Mouse (Mus musculus) ES-Bruce4 (cell line): ENCODE results near the gene Pla2g5. TPM values are rescaled to one million over a fixed set of nuclear protein-coding genes. Genes with fewer than 3 reads are reported as not detected.

Experiments
- H3K27ac ChIP-seq: 2 replicates; pipeline ENCODE4 v1.5.1; 2012; ENCODE audit warnings: low read length, inconsistent platforms; ENCODE audit not compliant: insufficient read depth
- H3K27me3 ChIP-seq: 2 replicates; pipeline ENCODE4 v1.6.1; 2012; ENCODE audit warnings: mild to moderate bottlenecking, low read length, inconsistent platforms; ENCODE audit not compliant: control insufficient read depth, poor library complexity, insufficient read depth, severe bottlenecking
- H3K36me3 ChIP-seq: 2 replicates; pipeline ENCODE4 v1.6.1; 2012; ENCODE audit warnings: inconsistent platforms, mild to moderate bottlenecking, low read length, moderate library complexity; ENCODE audit not compliant: control insufficient read depth, poor library complexity, insufficient read depth, severe bottlenecking
- H3K4me1 ChIP-seq: one replicate; pipeline ENCODE4 v1.8.1; 2011; ENCODE audit warnings: low read length; ENCODE audit not compliant: control insufficient read depth, insufficient read depth
- H3K4me3 ChIP-seq: 2 replicates; pipeline ENCODE4 v1.5.1; 2011; ENCODE audit warnings: low read depth, mild to moderate bottlenecking, low read length
- H3K9ac ChIP-seq: 2 replicates; pipeline ENCODE4 v1.6.1; 2012; ENCODE audit warnings: low read depth, mild to moderate bottlenecking, inconsistent platforms; ENCODE audit not compliant: poor library complexity, severe bottlenecking
- H3K9me3 ChIP-seq: replicated peaks from 2 replicates; pipeline ENCODE4 v1.6.1; 2012; ENCODE audit warnings: mild to moderate bottlenecking, low read length, inconsistent platforms; ENCODE audit not compliant: control insufficient read depth, poor library complexity, insufficient read depth, severe bottlenecking
- CTCF ChIP-seq: IDR thresholded peaks from one replicate; pipeline ENCODE4 v1.8.1; 2011; ENCODE audit warnings: low read depth, low read length
- EP300 ChIP-seq: IDR thresholded peaks from 2 replicates; pipeline ENCODE4 v1.6.1; 2011; ENCODE audit warnings: low read depth, low read length; ENCODE audit not compliant: insufficient read depth
- POLR2A ChIP-seq: IDR thresholded peaks from one replicate; pipeline ENCODE4 v1.8.1; 2011; ENCODE audit warnings: low read length; ENCODE audit not compliant: insufficient read depth
- polyA plus RNA-seq: library from polyadenylated mRNA; stranded (reverse); fragments of >200 nt; gene quantifications from 2 replicates; pipeline ENCODE4 v1.2.4, GENCODE M21; 2011; ENCODE audit warnings: low read depth; ENCODE audit not compliant: missing spikeins, insufficient read depth, insufficient read length

Gene Pla2g5
- polyA plus RNA-seq, 1 experiment: 12.3 TPM

DNA sequence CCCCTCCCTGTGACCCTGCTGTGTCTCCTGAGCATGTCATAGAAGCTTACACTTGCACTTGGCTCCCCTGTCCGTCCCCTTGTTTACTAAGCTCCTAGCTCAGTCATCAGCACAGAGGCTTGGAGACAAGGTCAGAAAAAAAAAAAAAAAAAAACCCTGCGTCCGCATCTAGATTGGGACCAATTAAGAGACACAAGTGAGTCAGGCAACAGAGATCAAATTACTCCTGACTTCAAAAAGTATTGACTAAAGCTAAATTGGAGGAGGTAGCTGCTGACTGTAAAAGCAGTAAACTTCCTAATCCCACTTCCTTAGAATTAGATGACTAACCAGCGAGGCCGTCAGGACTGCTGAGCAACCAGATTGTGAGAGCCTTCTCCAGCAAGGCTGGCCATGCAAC is 1.8 kb upstream of the Pla2g5 start:
- Histone ChIP-seq H3K4me3 (no peak overlapping the region), H3K4me1 (no peaks in the 10 kb centered on the region), H3K27me3 (no peaks in the 10 kb centered on the region), H3K36me3 (no peaks in the 10 kb centered on the region), H3K27ac (no peak overlapping the region), H3K9ac (no peak overlapping the region), H3K9me3 (no peaks in the 10 kb centered on the region)
- TF ChIP-seq POLR2A (no peak), CTCF (no peak), EP300 (no peak)

DNA sequence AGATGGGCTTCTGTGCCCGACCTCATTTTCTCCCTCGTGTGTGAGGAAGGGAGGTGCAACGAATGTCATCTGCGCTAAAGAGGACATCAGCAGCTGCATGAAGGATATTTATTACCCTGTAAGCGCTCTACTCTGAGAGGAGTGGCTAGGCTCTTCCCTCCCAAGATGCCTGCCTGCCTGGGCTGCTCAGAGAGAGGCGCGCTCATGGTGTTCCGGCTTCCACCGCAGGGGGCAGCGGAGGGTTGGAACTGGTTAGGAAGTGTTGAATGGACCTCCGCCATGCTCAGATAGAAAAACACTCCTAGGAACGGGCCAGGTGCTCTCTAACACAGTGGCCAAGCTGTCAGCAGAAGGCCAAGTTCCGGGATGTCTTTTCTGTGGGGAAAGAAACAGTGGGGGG is 3.6 kb downstream of the Pla2g5 start:
- no peaks in the 10 kb centered on the region for H3K36me3 ChIP-seq
- H3K9me3 ChIP-seq: no peaks in the 10 kb centered on the region
- H3K27ac ChIP-seq: no peak overlapping the region
- H3K27me3 ChIP-seq: no peaks in the 10 kb centered on the region
- H3K9ac ChIP-seq: 0 out of 2 replicates have a peak overlapping the region, but pooled peaks have one; percentile 5
- H3K4me3 ChIP-seq: peak overlapping the region; percentile 75
- no peak for TF ChIP-seq POLR2A
- 0 out of 2 replicates have a peak, but pooled peaks have one; percentile 13 for TF ChIP-seq EP300
- peak; percentile 59 for TF ChIP-seq CTCF
- H3K4me1 ChIP-seq: no peaks in the 10 kb centered on the region

DNA sequence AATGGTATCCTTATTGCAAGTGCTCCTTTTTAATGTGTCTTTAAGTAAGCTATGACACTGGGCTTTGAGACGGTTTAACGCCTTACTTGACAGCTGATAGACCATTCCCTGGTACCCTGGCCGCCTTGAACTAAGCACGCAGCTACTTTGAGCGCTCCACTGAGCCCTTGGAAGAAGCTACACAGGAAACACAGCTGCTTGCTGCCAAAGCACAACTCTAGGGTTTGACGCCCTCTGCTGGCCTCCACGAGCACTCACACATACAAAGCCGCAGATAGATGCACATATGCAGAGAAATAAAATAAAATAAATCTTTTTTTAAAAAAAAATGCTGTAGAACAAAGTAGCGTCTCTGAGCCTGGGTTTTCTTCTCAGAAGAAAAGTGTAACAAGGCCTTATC is 4.0 kb downstream of the Pla2g5 start:
- H3K9me3 ChIP-seq: no peaks in the 10 kb centered on the region
- H3K27ac ChIP-seq: no peak overlapping the region
- no peaks in the 10 kb centered on the region for H3K36me3 ChIP-seq
- H3K4me1 ChIP-seq: no peaks in the 10 kb centered on the region
- H3K4me3 ChIP-seq: peak overlapping the region; percentile 75
- H3K27me3 ChIP-seq: no peaks in the 10 kb centered on the region
- no peak overlapping the region for H3K9ac ChIP-seq
- TF ChIP-seq CTCF: peak; percentile 76
- TF ChIP-seq POLR2A: no peak
- TF ChIP-seq EP300: no peak

GRCm38 (mm10) chr4:138858446-138858845 is 4.8 kb downstream of the Pla2g5 start:
- no peaks in the 10 kb centered on the region for H3K9me3 ChIP-seq
- TF ChIP-seq CTCF: no peak
- TF ChIP-seq POLR2A: no peak
- no peak for TF ChIP-seq EP300

DNA sequence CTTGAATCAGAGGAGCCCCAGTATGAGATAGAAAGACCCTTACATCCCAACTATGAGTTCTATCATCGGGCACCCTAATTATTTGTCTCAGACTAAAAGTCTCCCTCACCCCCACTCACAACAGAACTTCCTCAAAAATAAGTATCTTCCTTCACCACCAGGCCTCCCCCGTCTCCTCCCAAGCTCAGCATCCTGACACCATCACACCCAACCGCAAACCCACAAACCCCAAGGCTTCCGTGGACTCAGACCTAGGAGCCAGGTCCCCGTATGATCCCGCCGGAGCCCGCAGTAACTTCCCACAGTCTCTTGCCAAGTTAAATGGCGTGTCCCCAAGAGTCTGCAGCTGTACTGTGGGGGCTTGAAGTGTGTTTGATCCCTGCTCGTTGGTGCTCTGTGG is 5.7 kb downstream of the Pla2g5 start:
- H3K27ac ChIP-seq: no peak overlapping the region
- no peak overlapping the region for H3K4me3 ChIP-seq
- no peaks in the 10 kb centered on the region for H3K9me3 ChIP-seq
- TF ChIP-seq EP300 (no peak), CTCF (no peak), POLR2A (no peak)
- H3K27me3 ChIP-seq: no peaks in the 10 kb centered on the region
- H3K4me1 ChIP-seq: no peaks in the 10 kb centered on the region
- H3K36me3 ChIP-seq: no peaks in the 10 kb centered on the region
- no peak overlapping the region for H3K9ac ChIP-seq

More at GRCm38 (mm10) chr4:138858446-138858845, 4.8 kb downstream of the Pla2g5 start:
- no peaks in the 10 kb centered on the region for H3K4me1 ChIP-seq
- no peaks in the 10 kb centered on the region for H3K27me3 ChIP-seq
- no peak overlapping the region for H3K27ac ChIP-seq
- no peak overlapping the region for H3K4me3 ChIP-seq
- H3K9ac ChIP-seq: no peak overlapping the region
- no peaks in the 10 kb centered on the region for H3K36me3 ChIP-seq

DNA sequence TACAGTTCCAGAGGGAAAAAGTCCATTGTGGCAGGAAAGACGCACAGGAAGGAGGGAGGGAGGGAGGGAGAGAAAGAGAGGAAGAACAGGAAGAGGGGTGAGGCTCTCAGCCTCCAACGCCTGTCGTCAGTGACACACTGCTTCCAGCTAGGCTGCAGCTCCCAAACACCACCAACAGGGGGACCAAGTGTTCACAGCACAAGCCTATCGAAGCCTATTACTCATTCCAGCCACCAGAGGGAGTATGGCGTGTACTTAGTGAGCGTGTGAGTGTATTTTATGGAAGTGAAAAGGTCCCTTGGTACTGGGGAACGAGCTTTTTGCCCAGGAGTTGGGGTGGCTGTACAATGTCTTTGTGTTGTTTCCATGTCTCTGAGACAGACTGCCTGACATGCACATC is 6.8 kb downstream of the Pla2g5 start:
- Histone ChIP-seq H3K4me3 (no peak overlapping the region), H3K4me1 (no peaks in the 10 kb centered on the region), H3K9ac (no peak overlapping the region), H3K9me3 (no peaks in the 10 kb centered on the region), H3K36me3 (no peaks in the 10 kb centered on the region), H3K27me3 (no peaks in the 10 kb centered on the region), H3K27ac (no peak overlapping the region)
- peak; percentile 60; the same call in 1 of the 2 replicates for TF ChIP-seq EP300
- TF ChIP-seq CTCF: peak; percentile 99
- TF ChIP-seq POLR2A: no peak
